Mouse (Mus musculus): Measurements from ENCODE around the gene Gm49366. TPM values are rescaled to one million over a fixed set of nuclear protein-coding genes. Genes with fewer than 3 reads are reported as not detected.
"Not testable (repeated sequence)": the region's sequence is repeated elsewhere in the genome, so short reads cannot be mapped to it uniquely, and the experiment has no call there.

The Gm49366 gene
- polyA plus RNA-seq, 1 experiment from 2014 or later: not detected

- Histone ChIP-seq H3K9me3 (ENCODE audit: control insufficient read depth, low read length) (no peaks in the 10 kb centered on the region), H3K4me2 (replicated peaks; ENCODE audit: low read depth) (peak overlapping the region; percentile 40), H3K36me3 (ENCODE audit: control insufficient read depth, insufficient read depth, low read length) (no peaks in the 10 kb centered on the region), H3K4me1 (replicated peaks; ENCODE audit: control insufficient read depth, insufficient read depth) (no peaks in the 10 kb centered on the region; the same call in 1 of the 2 replicates), H3K9ac (ENCODE audit: low read length) (no peak overlapping the region), H3K4me3 (ENCODE audit: low read depth, low read length) (peak overlapping the region; percentile 12), H3K27me3 (ENCODE audit: control insufficient read depth, insufficient read depth, low read length) (no peaks in the 10 kb centered on the region), H3K27ac (replicated peaks) (no peak overlapping the region)
- 51% methylated on average over 12 of the region's 12 CpGs for WGBS
- ATAC-seq (ENCODE audit: low FRiP score, low TSS enrichment) (no peak), DNase-seq (ENCODE audit: low spot score) (peak; percentile 69)
- TF ChIP-seq CTCF (IDR thresholded peaks at IDR 0.05; ENCODE audit: low read depth) (no peak), EP300 (optimal IDR thresholded peaks at IDR 0.05) (no peak)
Measured at GRCm38 (mm10) chr12:84011251-84012040, 27.3 kb upstream of the Gm49366 start.

- no peak overlapping the region for H3K4me3 ChIP-seq (ENCODE audit: low read depth, low read length)
- DNase-seq (ENCODE audit: low spot score) (no peak), ATAC-seq (ENCODE audit: low FRiP score, low TSS enrichment) (no peak)
- H3K27ac ChIP-seq (replicated peaks): no peak overlapping the region
- TF ChIP-seq CTCF (IDR thresholded peaks at IDR 0.05; ENCODE audit: low read depth) (peak; percentile 60), EP300 (optimal IDR thresholded peaks at IDR 0.05) (no peak)
- 61% methylated on average over 6 of the region's 6 CpGs for whole genome bisulfite sequencing
- no peaks in the 10 kb centered on the region; the same call in 1 of the 2 replicates for H3K4me1 ChIP-seq (replicated peaks; ENCODE audit: control insufficient read depth, insufficient read depth)
- no peak overlapping the region for H3K4me2 ChIP-seq (replicated peaks; ENCODE audit: low read depth)
- no peak overlapping the region for H3K9ac ChIP-seq (ENCODE audit: low read length)
- no peaks in the 10 kb centered on the region for H3K27me3 ChIP-seq (ENCODE audit: control insufficient read depth, insufficient read depth, low read length)
- H3K9me3 ChIP-seq (ENCODE audit: control insufficient read depth, low read length): no peaks in the 10 kb centered on the region
- H3K36me3 ChIP-seq (ENCODE audit: control insufficient read depth, insufficient read depth, low read length): no peaks in the 10 kb centered on the region
Measured at GRCm38 (mm10) chr12:84013130-84013529, 25.6 kb upstream of the Gm49366 start.

DNA sequence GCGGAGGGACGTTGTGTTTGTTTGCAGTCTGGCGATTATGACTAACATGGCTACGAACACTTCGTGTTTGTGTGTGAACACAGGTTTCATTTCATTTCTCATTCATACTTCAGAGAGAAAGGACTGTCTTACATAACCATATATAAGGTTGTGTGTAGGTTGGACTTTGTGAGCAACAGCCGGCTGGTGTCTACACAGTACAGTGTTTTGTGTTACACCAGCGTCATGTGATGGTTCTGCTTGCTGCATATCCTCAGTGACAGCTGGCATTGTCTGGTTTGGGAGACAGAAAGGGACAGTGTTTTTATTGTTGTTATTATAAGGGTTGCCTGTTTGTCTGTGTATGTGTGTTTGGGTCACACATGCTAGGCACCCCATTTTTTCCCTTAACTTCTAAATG is 25.0 kb upstream of the Gm49366 start:
- Histone ChIP-seq H3K36me3 (ENCODE audit: control insufficient read depth, insufficient read depth, low read length) (no peaks in the 10 kb centered on the region), H3K27me3 (ENCODE audit: control insufficient read depth, insufficient read depth, low read length) (no peaks in the 10 kb centered on the region), H3K27ac (replicated peaks) (no peak overlapping the region), H3K9ac (ENCODE audit: low read length) (no peak overlapping the region), H3K4me1 (replicated peaks; ENCODE audit: control insufficient read depth, insufficient read depth) (no peaks in the 10 kb centered on the region; the same call in 1 of the 2 replicates), H3K4me2 (replicated peaks; ENCODE audit: low read depth) (no peak overlapping the region), H3K9me3 (ENCODE audit: control insufficient read depth, low read length) (no peaks in the 10 kb centered on the region), H3K4me3 (ENCODE audit: low read depth, low read length) (no peak overlapping the region)
- 87% methylated on average over 7 of the region's 7 CpGs for WGBS
- DNase-seq (ENCODE audit: low spot score) (no peak), ATAC-seq (ENCODE audit: low FRiP score, low TSS enrichment) (no peak)
- TF ChIP-seq EP300 (optimal IDR thresholded peaks at IDR 0.05): no peak
- no peak for TF ChIP-seq CTCF (IDR thresholded peaks at IDR 0.05; ENCODE audit: low read depth)

DNA sequence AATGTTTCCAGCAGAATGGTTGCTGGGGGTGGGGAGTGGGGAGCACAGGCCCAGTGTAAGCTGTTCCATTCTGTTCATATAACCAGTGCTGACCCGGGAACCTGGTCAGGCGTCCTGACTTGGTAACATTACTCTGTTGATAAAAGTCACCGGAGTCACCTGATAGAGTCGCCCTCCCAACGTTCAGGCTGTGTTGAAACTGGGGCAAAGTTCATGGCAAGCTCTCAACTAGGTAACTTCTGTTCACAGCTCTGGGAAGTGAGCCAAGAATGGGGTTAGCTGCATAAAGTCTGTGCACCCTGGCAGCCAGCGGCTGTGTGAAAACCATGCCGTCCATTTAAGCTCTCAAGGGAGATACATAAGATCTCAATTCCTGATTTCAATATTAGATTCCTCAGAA is 18.2 kb upstream of the Gm49366 start:
- H3K4me1 ChIP-seq (replicated peaks; ENCODE audit: control insufficient read depth, insufficient read depth); H3K36me3 ChIP-seq (ENCODE audit: control insufficient read depth, insufficient read depth, low read length); H3K4me3 ChIP-seq (ENCODE audit: low read depth, low read length); H3K4me2 ChIP-seq (replicated peaks; ENCODE audit: low read depth); H3K9me3 ChIP-seq (ENCODE audit: control insufficient read depth, low read length); H3K9ac ChIP-seq (ENCODE audit: low read length); H3K27me3 ChIP-seq (ENCODE audit: control insufficient read depth, insufficient read depth, low read length); H3K27ac ChIP-seq (replicated peaks): not testable (repeated sequence)
- ATAC-seq (ENCODE audit: low FRiP score, low TSS enrichment) (peak; percentile 88), DNase-seq (ENCODE audit: low spot score) (peak; percentile 88)
- 16% methylated on average over 7 of the region's 7 CpGs for WGBS

DNA sequence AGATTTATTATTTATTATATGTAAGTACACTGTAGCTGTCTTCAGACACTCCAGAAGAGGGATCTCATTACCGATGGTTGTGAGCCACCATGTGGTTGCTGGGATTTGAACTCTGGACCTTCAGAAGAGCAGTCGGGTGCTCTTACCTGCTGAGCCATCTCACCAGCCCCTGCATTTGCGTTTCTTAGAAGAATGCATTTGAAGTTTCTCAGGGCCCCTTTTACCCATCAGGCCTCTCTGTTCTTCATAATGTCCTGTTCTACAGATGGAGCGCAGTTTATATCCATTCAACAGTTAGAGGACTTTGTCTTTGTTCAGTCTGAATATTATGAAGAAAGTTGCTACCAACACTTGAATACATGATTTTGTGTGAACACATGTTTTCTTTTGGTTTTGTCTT is 16.5 kb upstream of the Gm49366 start:
- DNase-seq (ENCODE audit: low spot score); H3K9ac ChIP-seq (ENCODE audit: low read length); H3K36me3 ChIP-seq (ENCODE audit: control insufficient read depth, insufficient read depth, low read length); H3K27ac ChIP-seq (replicated peaks); H3K4me1 ChIP-seq (replicated peaks; ENCODE audit: control insufficient read depth, insufficient read depth); H3K4me3 ChIP-seq (ENCODE audit: low read depth, low read length); H3K27me3 ChIP-seq (ENCODE audit: control insufficient read depth, insufficient read depth, low read length); ATAC-seq (ENCODE audit: low FRiP score, low TSS enrichment); H3K9me3 ChIP-seq (ENCODE audit: control insufficient read depth, low read length); H3K4me2 ChIP-seq (replicated peaks; ENCODE audit: low read depth): not testable (repeated sequence)
- WGBS: 89% methylated on average over 4 of the region's 4 CpGs

DNA sequence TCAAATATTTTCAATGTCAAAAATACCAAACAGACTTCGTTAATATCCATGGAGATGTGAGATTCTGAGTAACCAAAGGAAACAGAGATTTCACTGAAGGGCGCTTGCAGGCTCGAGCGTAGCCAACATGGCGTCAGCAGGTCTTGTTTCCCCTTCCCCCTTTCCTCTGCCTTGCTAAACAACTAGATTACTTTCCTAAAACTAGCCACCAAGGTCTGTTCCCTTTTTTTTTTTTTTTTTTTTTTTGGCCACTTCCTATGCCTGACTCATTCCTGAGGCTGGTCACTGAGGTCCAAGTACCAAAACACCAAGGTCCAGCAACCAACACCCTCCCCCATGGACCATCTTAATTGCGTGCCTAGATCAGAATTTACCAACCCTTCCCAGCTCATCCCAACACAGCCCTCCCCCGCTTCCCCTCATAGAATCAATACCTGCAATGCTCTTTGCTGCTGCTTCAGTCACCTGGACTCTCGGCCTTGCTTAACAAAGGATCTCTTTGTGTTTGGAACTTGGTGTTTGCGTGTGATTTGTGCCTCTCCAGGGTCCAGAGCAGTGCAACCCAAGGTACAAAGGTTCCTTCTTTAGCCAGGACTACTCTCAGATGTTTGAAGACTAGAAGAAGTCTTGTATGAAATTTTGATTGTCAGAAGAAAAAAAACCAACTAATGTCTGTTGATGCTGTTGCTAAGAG is 15.5 kb upstream of the Gm49366 start:
- H3K4me2 ChIP-seq (replicated peaks; ENCODE audit: low read depth): no peak overlapping the region
- 72% methylated on average over 9 of the region's 9 CpGs for WGBS
- H3K4me1 ChIP-seq (replicated peaks; ENCODE audit: control insufficient read depth, insufficient read depth): no peaks in the 10 kb centered on the region
- H3K27me3 ChIP-seq (ENCODE audit: control insufficient read depth, insufficient read depth, low read length): no peaks in the 10 kb centered on the region
- H3K27ac ChIP-seq (replicated peaks): no peak overlapping the region
- H3K9ac ChIP-seq (ENCODE audit: low read length): no peak overlapping the region
- no peaks in the 10 kb centered on the region for H3K36me3 ChIP-seq (ENCODE audit: control insufficient read depth, insufficient read depth, low read length)
- TF ChIP-seq EP300 (optimal IDR thresholded peaks at IDR 0.05): no peak
- no peak for TF ChIP-seq CTCF (IDR thresholded peaks at IDR 0.05; ENCODE audit: low read depth)
- H3K4me3 ChIP-seq (ENCODE audit: low read depth, low read length): no peak overlapping the region
- H3K9me3 ChIP-seq (ENCODE audit: control insufficient read depth, low read length): no peaks in the 10 kb centered on the region
- ATAC-seq (ENCODE audit: low FRiP score, low TSS enrichment): peak; percentile 62
- peak; percentile 56 for DNase-seq (ENCODE audit: low spot score)
